Mouse (Mus musculus): ENCODE results near the gene Myadm.
A peak's percentile ranks its signal among the peaks of the same experiment; 100 is the strongest.
"Not testable (repeated sequence)": the region's sequence is repeated elsewhere in the genome, so short reads cannot be mapped to it uniquely, and the experiment has no call there.

The Myadm gene

GRCm38 (mm10) chr7:3288976-3289970 lies at the start of gene Myadm, which contains the start of gene Prkcg:
Gene Myadm (plus strand): TSS chr7:3289080.
Gene Prkcg (plus strand): TSS chr7:3289179.
- DNase-seq (ENCODE audit: low spot score) = peak; percentile 63

GRCm38 (mm10) chr7:3239193-3239592 lies 49.7 kb upstream of the Myadm start:
- no peak for DNase-seq (ENCODE audit: low spot score)

DNA sequence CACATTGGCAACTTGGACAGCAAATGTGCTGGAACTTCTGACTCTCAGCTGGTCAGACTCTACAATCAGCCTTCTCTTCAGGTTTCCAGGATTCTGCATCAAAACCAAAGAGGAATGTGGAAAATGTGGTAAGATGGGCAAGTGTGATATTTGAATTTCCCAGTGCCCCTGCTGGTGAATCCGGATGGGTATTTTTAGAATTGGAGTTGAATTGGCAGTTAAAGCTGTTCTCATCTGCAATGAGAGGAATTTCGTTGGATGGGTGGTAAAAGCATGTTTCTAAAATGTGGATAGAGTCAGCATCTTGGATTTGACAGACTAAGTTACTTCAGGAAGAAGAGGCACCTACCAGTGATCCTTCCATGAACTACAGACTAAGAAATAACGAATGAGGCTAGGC lies 28.2 kb upstream of the Myadm start:
- no peak for DNase-seq (ENCODE audit: low spot score)

- DNase-seq (ENCODE audit: low spot score) = no peak
These were observed 27.4 kb upstream of the Myadm start for GRCm38 (mm10) chr7:3261446-3261845.

- DNase-seq (ENCODE audit: low spot score) = peak; percentile 8
These were observed 26.1 kb upstream of the Myadm start for GRCm38 (mm10) chr7:3262789-3263188.

DNA sequence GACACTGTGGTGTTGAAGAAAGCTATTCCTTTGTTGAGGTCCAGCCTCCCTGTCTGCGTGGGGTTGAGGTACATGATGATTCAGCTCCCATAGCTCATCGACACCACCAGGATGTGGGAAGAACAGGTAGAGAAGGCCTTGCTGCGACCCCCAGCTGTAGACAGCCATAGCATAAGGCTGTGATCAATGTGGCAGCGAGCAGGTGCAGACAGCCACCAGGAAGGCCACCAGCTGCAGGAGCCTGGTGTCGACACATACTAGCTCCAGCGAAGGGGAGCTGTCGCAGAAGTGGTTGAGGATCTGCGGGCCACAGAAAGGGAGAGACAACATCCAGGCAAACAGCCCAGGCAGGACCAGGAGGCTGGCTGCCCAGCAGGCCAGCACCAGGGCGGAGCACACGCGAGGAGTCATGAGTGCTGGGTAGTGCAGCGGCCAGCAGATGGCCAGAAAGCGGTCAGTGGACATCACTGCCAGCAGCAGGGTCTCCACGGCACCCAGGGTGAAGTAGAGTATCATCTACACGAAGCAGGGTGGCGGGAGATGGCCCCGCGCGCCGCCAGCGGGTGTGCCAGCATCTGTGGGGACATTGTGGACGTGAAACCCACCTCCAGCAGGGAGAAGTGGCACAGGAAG lies 24.4 kb upstream of the Myadm start:
- no peak for DNase-seq (ENCODE audit: low spot score)

GRCm38 (mm10) chr7:3265311-3265710 lies 23.6 kb upstream of the Myadm start:
- no peak for DNase-seq (ENCODE audit: low spot score)

GRCm38 (mm10) chr7:3267261-3267660 lies 21.6 kb upstream of the Myadm start:
- DNase-seq (ENCODE audit: low spot score) = no peak

DNA sequence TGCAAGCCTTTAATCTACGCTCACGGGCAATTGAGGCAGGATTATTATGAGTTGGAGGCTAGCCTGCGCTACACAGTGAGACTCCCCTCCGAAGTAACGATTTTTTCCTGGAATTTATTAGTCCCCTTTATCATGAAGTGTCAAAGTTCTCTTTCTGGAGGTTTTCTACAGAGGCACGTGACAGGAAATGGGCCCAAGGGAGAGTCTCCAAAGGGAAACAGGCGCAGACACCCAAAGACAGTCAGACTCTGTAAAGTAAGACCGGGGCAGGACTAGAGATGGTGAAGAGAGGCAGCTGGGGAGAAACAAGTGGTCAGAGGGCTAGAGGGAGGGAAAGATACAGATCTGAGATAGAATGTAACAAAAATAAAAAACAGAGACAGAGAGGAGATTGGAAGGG lies 21.0 kb upstream of the Myadm start:
- no peak for DNase-seq (ENCODE audit: low spot score)

GRCm38 (mm10) chr7:3268291-3268690 lies 20.6 kb upstream of the Myadm start:
- no peak for DNase-seq (ENCODE audit: low spot score)

DNA sequence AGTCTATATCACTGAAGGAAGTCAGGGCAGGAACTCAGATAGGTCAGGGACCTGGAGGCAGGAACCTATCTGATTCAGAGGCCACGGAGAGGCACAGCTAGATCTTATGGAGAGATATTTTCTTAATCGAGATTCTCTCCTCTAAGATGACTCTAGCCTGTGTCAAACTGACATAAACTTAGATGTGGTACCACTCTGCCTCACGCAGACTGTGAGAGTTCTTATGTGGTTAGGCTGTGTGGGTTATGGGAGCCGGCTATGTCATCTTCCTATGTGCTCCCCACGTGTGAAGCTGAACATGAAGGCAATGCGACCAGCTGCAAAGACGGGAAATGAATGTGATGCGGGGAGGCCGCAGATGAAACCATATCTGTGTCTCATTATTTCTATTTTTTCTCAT lies 16.7 kb upstream of the Myadm start:
- peak; percentile 66 for DNase-seq (ENCODE audit: low spot score)

DNA sequence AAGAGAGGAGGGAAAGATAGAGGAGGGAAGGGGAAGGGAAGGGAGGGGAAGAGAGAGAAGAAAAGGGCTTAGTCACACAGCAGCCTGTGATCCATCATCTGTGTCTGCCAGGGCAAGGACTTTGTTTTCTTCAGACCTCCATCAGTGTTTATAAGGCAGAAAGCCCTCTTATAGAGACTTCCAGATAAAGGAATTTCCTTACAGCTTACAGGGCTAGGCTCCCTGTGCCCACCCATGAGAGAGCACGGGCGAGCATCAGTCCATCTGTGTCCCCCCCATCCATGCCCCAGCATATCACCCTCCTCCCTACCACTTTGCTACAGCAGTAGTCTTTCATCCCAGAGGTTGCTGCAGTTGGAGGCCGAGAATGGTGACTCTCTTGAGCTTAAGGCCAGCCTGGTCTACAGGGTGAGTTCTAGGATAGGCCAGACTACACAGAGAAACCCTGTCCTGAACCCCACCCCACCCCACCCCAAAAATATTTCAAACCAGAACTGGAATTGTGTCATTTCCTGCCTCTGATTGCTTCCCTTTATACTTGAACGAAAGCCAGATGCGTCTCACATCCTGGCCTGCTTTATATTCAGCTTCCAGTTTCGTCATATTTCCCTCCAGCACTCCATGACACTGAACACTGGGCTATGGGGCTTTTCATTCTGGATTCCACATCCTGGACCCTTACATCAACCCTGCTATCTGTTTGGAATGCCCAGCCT lies 13.3 kb upstream of the Myadm start:
- DNase-seq (ENCODE audit: low spot score) = no peak

- DNase-seq (ENCODE audit: low spot score) = not testable (repeated sequence)
These were observed 12.1 kb upstream of the Myadm start for GRCm38 (mm10) chr7:3276781-3277180.

- DNase-seq (ENCODE audit: low spot score) = no peak
These were observed 8.7 kb upstream of the Myadm start for GRCm38 (mm10) chr7:3280080-3280653.

DNA sequence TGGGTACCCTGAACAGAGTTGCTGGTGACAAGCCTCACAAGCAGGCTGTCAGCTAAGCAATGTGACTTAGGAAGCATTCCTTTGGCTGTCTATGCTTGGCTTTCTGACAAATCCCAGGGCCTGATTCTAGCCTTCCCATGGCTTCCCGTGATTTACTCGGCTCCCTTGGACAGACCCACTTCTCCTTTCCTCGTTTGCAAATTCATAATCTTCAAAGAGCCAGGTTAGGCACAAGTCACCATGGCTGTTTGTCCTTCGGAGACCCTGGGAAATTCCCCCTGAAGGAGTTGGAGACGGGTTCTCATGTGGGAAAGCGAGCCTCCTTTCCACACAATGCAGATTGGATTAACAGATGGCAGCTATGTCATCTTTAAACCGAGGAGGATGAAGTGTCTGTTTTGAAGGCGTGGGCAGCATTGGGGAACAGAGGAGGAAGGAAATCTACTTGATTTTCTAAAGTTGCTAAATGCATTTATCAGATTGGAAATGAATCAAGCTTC lies 8.2 kb upstream of the Myadm start:
- no peak for DNase-seq (ENCODE audit: low spot score)

- no peak for DNase-seq (ENCODE audit: low spot score)
These were observed 7.1 kb upstream of the Myadm start for GRCm38 (mm10) chr7:3281741-3282140.

DNA sequence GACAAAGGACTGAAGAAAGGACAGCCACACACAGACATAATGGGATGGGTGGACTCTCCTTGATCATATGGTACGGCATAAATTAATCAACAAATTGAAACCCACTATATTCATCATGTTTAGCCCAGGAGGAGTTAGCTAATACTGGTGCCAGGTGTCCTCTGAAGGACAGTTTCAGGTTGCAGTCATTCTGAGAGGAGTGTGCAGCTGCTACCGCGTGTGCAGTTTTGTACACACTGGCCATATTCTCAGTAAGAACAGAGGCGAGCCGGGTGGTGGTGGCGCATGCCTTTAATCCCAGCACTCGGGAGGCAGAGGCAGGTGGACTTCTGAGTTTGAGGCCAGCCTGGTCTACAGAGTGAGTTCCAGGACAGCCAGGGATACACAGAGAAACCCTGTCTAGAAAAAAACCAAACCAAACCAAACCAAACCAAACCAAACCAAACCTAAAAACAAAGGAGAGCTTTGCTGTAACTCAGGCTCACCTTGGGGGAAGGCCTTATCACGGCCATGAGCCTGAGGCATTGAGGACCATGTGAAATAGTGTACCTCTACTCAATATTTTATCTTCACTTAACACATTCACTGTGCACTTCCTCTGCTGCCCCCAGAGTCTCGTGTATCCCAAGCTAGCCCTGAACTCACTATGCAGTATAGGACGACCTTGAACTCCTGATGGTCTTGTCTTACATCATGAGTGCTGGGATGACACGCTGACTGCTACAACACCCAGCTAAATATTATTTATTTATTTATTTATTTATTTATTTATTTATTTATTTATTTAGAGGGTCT lies 5.6 kb upstream of the Myadm start:
- DNase-seq (ENCODE audit: low spot score) = no peak

GRCm38 (mm10) chr7:3284604-3285003 lies 4.3 kb upstream of the Myadm start:
- no peak for DNase-seq (ENCODE audit: low spot score)

DNA sequence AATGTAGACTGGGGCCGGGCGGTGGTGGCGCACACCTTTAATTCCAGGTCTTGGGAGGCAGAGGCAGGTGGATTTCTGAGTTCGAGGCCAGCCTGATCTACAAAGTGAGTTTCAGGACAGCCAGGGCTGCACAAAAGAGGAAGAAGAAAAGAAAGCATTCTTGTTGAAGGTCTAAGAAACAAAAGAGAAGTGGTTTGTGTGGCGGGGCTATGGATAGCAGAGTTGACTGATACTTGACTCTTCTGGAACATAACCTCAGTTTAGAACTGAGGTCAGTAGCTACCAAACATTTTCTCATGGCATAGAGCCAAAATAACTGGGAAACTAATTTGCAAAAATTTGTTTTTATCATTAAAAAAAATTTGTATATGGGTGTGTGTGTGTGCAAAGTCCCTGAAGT lies 2.8 kb upstream of the Myadm start:
- DNase-seq (ENCODE audit: low spot score) = no peak

DNA sequence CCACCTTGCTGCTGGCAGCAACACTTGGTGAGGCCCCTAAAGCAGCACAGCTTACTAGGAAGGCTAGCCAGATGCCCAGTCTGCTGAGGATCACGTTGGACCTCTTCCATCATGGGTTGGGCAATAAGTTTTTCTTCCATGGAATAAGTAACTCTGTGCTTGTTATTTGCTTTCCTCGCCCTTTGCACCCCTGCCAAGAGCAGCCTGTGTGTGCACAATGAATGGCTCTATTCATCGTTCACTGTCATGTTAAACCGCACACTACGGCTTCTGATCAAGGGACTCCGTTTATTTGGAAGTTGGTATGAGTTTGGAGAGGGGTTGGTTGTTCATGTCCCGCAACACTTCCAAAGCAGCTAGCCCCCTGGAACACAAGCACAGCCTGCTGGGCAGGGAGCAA lies 1.7 kb upstream of the Myadm start:
- DNase-seq (ENCODE audit: low spot score) = no peak
